Mouse (Mus musculus): ENCODE measurements around the gene Tlcd1.

DNA sequence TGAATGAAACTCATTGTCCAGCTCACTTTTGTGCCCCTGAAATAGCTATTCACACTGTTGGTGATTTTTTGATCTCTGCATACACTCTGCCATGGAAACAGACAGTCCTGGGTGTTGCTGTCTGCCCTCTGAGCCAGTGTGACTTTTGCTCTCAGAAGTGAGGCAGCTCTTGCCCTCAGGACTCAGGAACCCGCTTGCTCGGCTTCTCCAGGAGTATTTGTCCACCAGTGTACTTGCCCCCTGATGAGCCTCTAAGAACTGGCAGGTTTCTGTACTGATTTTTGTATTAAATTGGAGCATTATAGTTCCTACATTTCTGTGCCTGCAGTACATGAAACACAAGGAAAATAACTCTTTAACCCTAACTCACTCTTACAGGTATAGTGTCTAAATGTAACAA lies 33.0 kb upstream of the Tlcd1 start:
- no peak for TF ChIP-seq EP300 (IDR thresholded peaks at IDR 0.05; ENCODE audit: insufficient read depth, low read depth, low read length)
- TF ChIP-seq CTCF (IDR thresholded peaks at IDR 0.05; ENCODE audit: low read depth, low read length), result no peak
